Mouse (Mus musculus) B cell, adult 2 months (primary cell): Measurements from ENCODE around the gene Thbs3.
"Not testable (repeated sequence)": the region's sequence is repeated elsewhere in the genome, so short reads cannot be mapped to it uniquely, and the experiment has no call there.

Experiments
- DNase-seq, 2 experiments: peaks; one replicate each; pipeline ENCODE4 v3.0.0; 2022

Thbs3 gene

GRCm38 (mm10) chr3:89195979-89196877 lies 18.8 kb upstream of the Thbs3 start:
- peak; percentile 89 to 92 for DNase-seq

GRCm38 (mm10) chr3:89199839-89200238 lies 15.1 kb upstream of the Thbs3 start:
- DNase-seq = no peak

GRCm38 (mm10) chr3:89202253-89203141 lies 12.5 kb upstream of the Thbs3 start, which contains the start of gene Gba:
Gene Gba (plus strand): TSS chr3:89202928.
- peak; percentile 87 to 89 for DNase-seq

- DNase-seq = no peak
Measured at GRCm38 (mm10) chr3:89203142-89203514, 11.9 kb upstream of the Thbs3 start.

GRCm38 (mm10) chr3:89206079-89206478 lies 8.9 kb upstream of the Thbs3 start:
- no peak for DNase-seq

GRCm38 (mm10) chr3:89206695-89207094 lies 8.3 kb upstream of the Thbs3 start:
- DNase-seq = no peak

GRCm38 (mm10) chr3:89208075-89208657 lies 6.8 kb upstream of the Thbs3 start:
- no peak for DNase-seq

- DNase-seq = no peak
Measured at GRCm38 (mm10) chr3:89208736-89209135, 6.2 kb upstream of the Thbs3 start.

- no peak for DNase-seq
Measured at GRCm38 (mm10) chr3:89209731-89210130, 5.2 kb upstream of the Thbs3 start.

- DNase-seq = no peak
Measured at GRCm38 (mm10) chr3:89210162-89210561, 4.8 kb upstream of the Thbs3 start.

- DNase-seq = no peak
Measured at GRCm38 (mm10) chr3:89210731-89211130, 4.2 kb upstream of the Thbs3 start.

- peak; percentile 96 for DNase-seq
Measured at GRCm38 (mm10) chr3:89213803-89214530, 1.0 kb upstream of the Thbs3 start.

- DNase-seq = peak; percentile 90 to 92
Measured at GRCm38 (mm10) chr3:89215853-89216252, 873 bp downstream of the Thbs3 start.

- not testable (repeated sequence) for DNase-seq
Measured at GRCm38 (mm10) chr3:89216407-89216806, 1.4 kb downstream of the Thbs3 start.

GRCm38 (mm10) chr3:89218271-89218670 lies 3.3 kb downstream of the Thbs3 start:
- DNase-seq = no peak

- no peak for DNase-seq
Measured at GRCm38 (mm10) chr3:89219546-89219945, 4.6 kb downstream of the Thbs3 start.

- no peak for DNase-seq
Measured at GRCm38 (mm10) chr3:89221167-89221566, 6.2 kb downstream of the Thbs3 start.

GRCm38 (mm10) chr3:89224796-89225195 lies 9.8 kb downstream of the Thbs3 start:
- DNase-seq = no peak

- DNase-seq = no peak
Measured at GRCm38 (mm10) chr3:89225321-89225815, 10.4 kb downstream of the Thbs3 start.

- DNase-seq = no peak
Measured at GRCm38 (mm10) chr3:89225918-89226317, 10.9 kb downstream of the Thbs3 start.

GRCm38 (mm10) chr3:89226361-89226760 lies 11.4 kb downstream of the Thbs3 start:
- no peak for DNase-seq

- DNase-seq = no peak
Measured at GRCm38 (mm10) chr3:89226900-89227299, 11.9 kb downstream of the Thbs3 start, which contains the start of gene Mtx1. Gene Mtx1 (minus strand): TSS chr3:89227088.
